In genomic region chr19:29412476-29413420, GRCm38 (mm10) we compare ENCODE assay signal across 9 mouse cellular contexts. TPM values are rescaled to one million over a fixed set of nuclear protein-coding genes. Genes with fewer than 3 reads are reported as not detected.
A peak's percentile ranks its signal among the peaks of the same experiment; 100 is the strongest.
DNase-seq lines count a peak whose midpoint lies in the region; ATAC-seq lines count a peak whose summit lies in the region.
"Had no signal": no experiment of that assay in that cellular context is flagged by ENCODE, and none has a peak within 500 bp of the region (broad histone marks: within the 10 kb centered on the region; RNA-seq: fewer than 3 reads in every experiment).

No protein-coding gene starts in this region.

- no peaks in the 10 kb centered on the region for H3K4me1 ChIP-seq in hindbrain, embryonic 11.5 days (replicated peaks; ENCODE audit: control insufficient read depth, insufficient read depth, low read length)
- H3K4me1 ChIP-seq in hindbrain, embryonic 16.5 days (ENCODE audit: control insufficient read depth, insufficient read depth, low read depth, low read length), result no peaks in the 10 kb centered on the region

- H3K4me2 ChIP-seq in hindbrain, embryonic 11.5 days (replicated peaks; ENCODE audit: low read depth, low read length), result no peak overlapping the region
- no peak overlapping the region for H3K4me2 ChIP-seq in hindbrain, embryonic 16.5 days (ENCODE audit: low read length)

- H3K9ac ChIP-seq in hindbrain, embryonic 11.5 days (ENCODE audit: low read depth, low read length), result no peak overlapping the region
- no peak overlapping the region for H3K9ac ChIP-seq in hindbrain, embryonic 16.5 days (ENCODE audit: low read depth, low read length)

- H3K27ac ChIP-seq in hindbrain, embryonic 11.5 days (ENCODE audit: low read depth, low read length), result no peak overlapping the region
- no peak overlapping the region for H3K27ac ChIP-seq in hindbrain, embryonic 16.5 days (ENCODE audit: low read depth, low read length)

- H3K9me3 ChIP-seq in hindbrain, embryonic 11.5 days (ENCODE audit: control insufficient read depth, low read length), result no peaks in the 10 kb centered on the region
- H3K9me3 ChIP-seq in hindbrain, embryonic 16.5 days (ENCODE audit: control insufficient read depth, low read length), result no peaks in the 10 kb centered on the region

- no peaks in the 10 kb centered on the region for H3K27me3 ChIP-seq in hindbrain, embryonic 11.5 days (ENCODE audit: control insufficient read depth, insufficient read depth, low read length)
- H3K27me3 ChIP-seq in hindbrain, embryonic 16.5 days (replicated peaks; ENCODE audit: control insufficient read depth, insufficient read depth, low read length), result no peaks in the 10 kb centered on the region

- H3K4me3 ChIP-seq in hindbrain, embryonic 11.5 days (ENCODE audit: low read depth, low read length), result no peak overlapping the region
- no peak overlapping the region for H3K4me3 ChIP-seq in hindbrain, embryonic 16.5 days (ENCODE audit: low read length)
- H3K4me3 ChIP-seq: erythroblast, embryonic 14.5 days had no signal

- DNase-seq in hindbrain, embryonic 11.5 days (ENCODE audit: low spot score), result peak; percentile 44
- DNase-seq in 416B (ENCODE audit: low read depth) (peak; percentile 79), adipocyte (ENCODE audit: low spot score) (peak; percentile 85)
- peak; percentile 42 for DNase-seq in layer of hippocampus, adult 9-11 months
- no peak for DNase-seq in urinary bladder, adult 2 months (ENCODE audit: low spot score)
- DNase-seq in thymus, postnatal 14 days, result no peak
- DNase-seq in T-cell, adult 2 months (ENCODE audit: low spot score), result no peak

- no peak for ATAC-seq in hindbrain, embryonic 11.5 days (ENCODE audit: low FRiP score)
- no peak for ATAC-seq in hindbrain, embryonic 16.5 days

- WGBS in hindbrain, embryonic 11.5 days, result 71% methylated on average over 6 of the region's 6 CpGs
- 64% methylated on average over 6 of the region's 6 CpGs for WGBS in hindbrain, embryonic 16.5 days

- no peaks in the 10 kb centered on the region for H3K36me3 ChIP-seq in hindbrain, embryonic 11.5 days (ENCODE audit: control insufficient read depth, insufficient read depth, low read length)
- H3K36me3 ChIP-seq in hindbrain, embryonic 16.5 days (ENCODE audit: control insufficient read depth, insufficient read depth, low read length), result no peaks in the 10 kb centered on the region

RNA-seq across cellular contexts. Expression of gene Pdcd1lg2, which starts 2.0 kb away (rescaled TPM):
- polyA plus RNA-seq in hindbrain, embryonic 11.5 days (2014; fragmentation: Nextera tagmentation; extraction: Ambion mirVana), result not detected in 2 replicates
- 0.09 and 0.12 TPM in 2 replicates for polyA plus RNA-seq in hindbrain, embryonic 16.5 days (2015; fragmentation: Nextera tagmentation; extraction: Ambion mirVana)
- 0.12 and 0.21 TPM in 2 replicates for polyA plus RNA-seq in urinary bladder, adult 2 months (2012; rRNA removed)
- polyA plus RNA-seq: erythroblast, embryonic 14.5 days had no signal

RNA-seq across cellular contexts. Expression of gene Cd274, which starts 45.5 kb away (rescaled TPM):
- 0.38 and 0.39 TPM in 2 replicates for polyA plus RNA-seq in hindbrain, embryonic 11.5 days (2014; fragmentation: Nextera tagmentation; extraction: Ambion mirVana)
- 0.56 and 0.76 TPM in 2 replicates for polyA plus RNA-seq in hindbrain, embryonic 16.5 days (2015; fragmentation: Nextera tagmentation; extraction: Ambion mirVana)
- 4.3 and 6.8 TPM in 2 replicates for polyA plus RNA-seq in urinary bladder, adult 2 months (2012; rRNA removed)
- polyA plus RNA-seq: erythroblast, embryonic 14.5 days had no signal

RNA-seq across cellular contexts. Expression of gene Plgrkt, which starts 45.6 kb away (rescaled TPM):
- 60.7 and 68.4 TPM in 2 replicates for polyA plus RNA-seq in hindbrain, embryonic 11.5 days (2014; fragmentation: Nextera tagmentation; extraction: Ambion mirVana)
- polyA plus RNA-seq in hindbrain, embryonic 16.5 days (2015; fragmentation: Nextera tagmentation; extraction: Ambion mirVana), result 66.4 and 71.9 TPM in 2 replicates
- polyA plus RNA-seq in urinary bladder, adult 2 months (2012; rRNA removed), result 88.9 and 108 TPM in 2 replicates

Comparison
In these comparisons a context has a peak if more than half of its experiments do, and no peak if none do; other contexts are left out.
1. DNase-seq: peak in hindbrain, embryonic 11.5 days (single experiment), 416B (single experiment), adipocyte (single experiment) and layer of hippocampus, adult 9-11 months (single experiment); none in urinary bladder, adult 2 months (single experiment), thymus, postnatal 14 days (single experiment) and T-cell, adult 2 months (single experiment).